8 mouse cellular contexts compared by ENCODE assay signal in genomic region chrX:36987851-36988250, GRCm38 (mm10). TPM values are rescaled to one million over a fixed set of nuclear protein-coding genes. Genes with fewer than 3 reads are reported as not detected.
DNase-seq lines count a peak whose midpoint lies in the region; ATAC-seq lines count a peak whose summit lies in the region.

No protein-coding gene starts in this region.

- H3K4me1 ChIP-seq in forebrain, embryonic 10.5 days, result peaks cover 12% of the 10 kb centered on the region; the same call in 1 of the 2 replicates
- peaks cover 35% of the 10 kb centered on the region for H3K4me1 ChIP-seq in limb, embryonic 12.5 days (replicated peaks)
- H3K4me1 ChIP-seq in neural tube, embryonic 15.5 days, result peaks cover 39% of the 10 kb centered on the region

- no peak overlapping the region for H3K9ac ChIP-seq in limb, embryonic 12.5 days (replicated peaks)
- H3K9ac ChIP-seq in neural tube, embryonic 15.5 days (replicated peaks), result no peak overlapping the region; the same call in 1 of the 2 replicates

- peak overlapping the region; percentile 63 for H3K4me2 ChIP-seq in limb, embryonic 12.5 days
- peak overlapping the region; percentile 61 for H3K4me2 ChIP-seq in neural tube, embryonic 15.5 days

- intact Hi-C loops in left cerebral cortex, postnatal 4 days (cut with DNase I), result no loop called here

- H3K27ac ChIP-seq in forebrain, embryonic 10.5 days, result no peak overlapping the region
- H3K27ac ChIP-seq in limb, embryonic 12.5 days, result no peak overlapping the region
- H3K27ac ChIP-seq in neural tube, embryonic 15.5 days (replicated peaks), result no peak overlapping the region

- no peaks in the 10 kb centered on the region for H3K36me3 ChIP-seq in forebrain, embryonic 10.5 days (replicated peaks)
- no peaks in the 10 kb centered on the region for H3K36me3 ChIP-seq in limb, embryonic 12.5 days
- no peaks in the 10 kb centered on the region for H3K36me3 ChIP-seq in neural tube, embryonic 15.5 days

- H3K4me3 ChIP-seq in forebrain, embryonic 10.5 days, result peak overlapping the region; percentile 67
- H3K4me3 ChIP-seq in limb, embryonic 12.5 days (replicated peaks), result peak overlapping the region; percentile 61
- H3K4me3 ChIP-seq in neural tube, embryonic 15.5 days (replicated peaks), result peak overlapping the region; percentile 57

- no peak for ATAC-seq in limb, embryonic 12.5 days (ENCODE audit: insufficient number of reproducible peaks, insufficient read depth, low FRiP score, low TSS enrichment, low read depth)
- no peak for ATAC-seq in neural tube, embryonic 15.5 days (ENCODE audit: low FRiP score)

- H3K9me3 ChIP-seq in forebrain, embryonic 10.5 days, result no peaks in the 10 kb centered on the region
- H3K9me3 ChIP-seq in limb, embryonic 12.5 days, result no peaks in the 10 kb centered on the region
- no peaks in the 10 kb centered on the region for H3K9me3 ChIP-seq in neural tube, embryonic 15.5 days (replicated peaks)

- DNase-seq in left cerebral cortex, postnatal 4 days, result peak; percentile 2
- no peak for DNase-seq in left cerebral cortex, adult 9 months (ENCODE audit: low spot score in 2 of 2)
- DNase-seq in forebrain, embryonic 10.5 days (ENCODE audit: extremely low spot score, low spot score), result no peak
- DNase-seq in cerebellum, postnatal 14 days, result no peak
- DNase-seq in cerebellum, adult 9-11 months, result no peak
- DNase-seq in natural killer cell, adult 2 months (ENCODE audit: low spot score in 2 of 2), result no peak

- 66% methylated on average over 4 of the region's 4 CpGs for WGBS in forebrain, embryonic 10.5 days
- 71% methylated on average over 4 of the region's 4 CpGs for WGBS in limb, embryonic 12.5 days
- WGBS in neural tube, embryonic 15.5 days, result 66% methylated on average over 4 of the region's 4 CpGs

- H3K27me3 ChIP-seq in forebrain, embryonic 10.5 days (ENCODE audit: poor library complexity, severe bottlenecking), result peaks cover 15% of the 10 kb centered on the region; the same call in 1 of the 2 replicates
- H3K27me3 ChIP-seq in limb, embryonic 12.5 days, result no peaks in the 10 kb centered on the region
- H3K27me3 ChIP-seq in neural tube, embryonic 15.5 days (replicated peaks), result no peaks in the 10 kb centered on the region

RNA-seq across cellular contexts. Expression of gene Sept6, which starts 3.7 kb away (rescaled TPM):
- total RNA-seq in left cerebral cortex, postnatal 4 days (2021), result 10 to 100 TPM; 91.6 to 96.5 TPM
- 33.6 and 34.5 TPM in 2 replicates for polyA plus RNA-seq in forebrain, embryonic 10.5 days (2016; fragmentation: Nextera tagmentation; extraction: Ambion mirVana)
- 82.7 and 83.5 TPM in 2 replicates for polyA plus RNA-seq in limb, embryonic 12.5 days (2016; fragmentation: Nextera tagmentation; extraction: Ambion mirVana)
- 72.2 TPM in 2 replicates for polyA plus RNA-seq in neural tube, embryonic 15.5 days (2015; fragmentation: Nextera tagmentation; extraction: Ambion mirVana)
